Mouse (Mus musculus) lung, postnatal 4 days (tissue): Measurements from ENCODE around the gene Per1.

Experiments
- DNase-seq, 2 experiments: peaks; one replicate each; pipeline ENCODE4 v3.0.0; 2021

Gene Per1

DNA sequence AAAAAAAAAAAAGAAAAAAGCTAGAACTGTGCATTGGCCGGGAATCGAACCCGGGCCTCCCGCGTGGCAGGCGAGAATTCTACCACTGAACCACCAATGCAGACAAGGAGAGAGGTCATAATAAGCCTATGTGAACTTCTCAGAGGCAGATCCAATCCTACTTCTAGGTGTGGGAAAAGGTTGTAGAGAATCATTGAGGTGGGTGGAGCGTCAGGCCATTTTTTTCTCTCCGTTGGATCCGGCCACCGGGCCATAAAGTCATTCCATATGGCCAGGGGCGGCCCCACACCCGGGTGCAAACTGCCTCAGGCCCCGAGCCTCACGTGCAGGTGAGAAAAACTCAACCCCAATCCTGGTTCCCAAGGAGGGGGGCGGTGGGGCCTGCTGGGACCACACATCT, 23.7 kb downstream of the Per1 start:
- DNase-seq = peak; percentile 72 to 91

DNA sequence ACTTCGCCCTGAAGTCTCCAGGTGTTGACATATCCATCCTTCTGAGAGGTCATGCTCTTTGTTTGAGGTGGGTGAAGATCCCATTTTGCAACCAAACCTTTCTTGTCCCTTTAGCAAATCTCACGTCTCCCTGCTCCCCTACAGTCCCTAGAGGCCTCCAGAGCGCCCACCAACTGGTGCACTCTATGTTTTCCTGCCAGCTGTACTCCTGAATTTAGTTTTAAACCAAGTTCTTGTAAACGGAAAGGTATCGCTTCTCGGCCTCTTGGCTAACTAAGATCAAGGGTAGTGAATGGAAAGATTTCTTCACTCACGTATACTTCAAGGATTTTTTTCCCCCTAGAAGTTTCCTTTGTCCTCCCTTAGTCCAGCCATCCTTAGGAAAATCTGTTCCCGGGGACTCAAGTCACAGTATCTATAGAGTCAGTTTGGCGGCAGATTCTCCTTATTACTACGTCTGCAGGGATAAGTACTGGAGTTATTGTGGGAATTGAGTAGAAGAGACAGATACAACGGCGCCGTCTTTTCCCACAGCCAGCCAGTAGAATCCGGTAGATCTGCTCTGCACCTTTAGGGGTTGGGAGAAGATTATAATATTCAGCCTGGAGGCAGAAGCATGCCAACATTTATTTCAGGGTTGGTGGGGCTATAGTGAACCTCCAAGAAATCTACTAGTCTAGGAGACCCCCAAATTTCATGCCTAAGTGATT, 24.6 kb downstream of the Per1 start:
- no peak for DNase-seq

DNA sequence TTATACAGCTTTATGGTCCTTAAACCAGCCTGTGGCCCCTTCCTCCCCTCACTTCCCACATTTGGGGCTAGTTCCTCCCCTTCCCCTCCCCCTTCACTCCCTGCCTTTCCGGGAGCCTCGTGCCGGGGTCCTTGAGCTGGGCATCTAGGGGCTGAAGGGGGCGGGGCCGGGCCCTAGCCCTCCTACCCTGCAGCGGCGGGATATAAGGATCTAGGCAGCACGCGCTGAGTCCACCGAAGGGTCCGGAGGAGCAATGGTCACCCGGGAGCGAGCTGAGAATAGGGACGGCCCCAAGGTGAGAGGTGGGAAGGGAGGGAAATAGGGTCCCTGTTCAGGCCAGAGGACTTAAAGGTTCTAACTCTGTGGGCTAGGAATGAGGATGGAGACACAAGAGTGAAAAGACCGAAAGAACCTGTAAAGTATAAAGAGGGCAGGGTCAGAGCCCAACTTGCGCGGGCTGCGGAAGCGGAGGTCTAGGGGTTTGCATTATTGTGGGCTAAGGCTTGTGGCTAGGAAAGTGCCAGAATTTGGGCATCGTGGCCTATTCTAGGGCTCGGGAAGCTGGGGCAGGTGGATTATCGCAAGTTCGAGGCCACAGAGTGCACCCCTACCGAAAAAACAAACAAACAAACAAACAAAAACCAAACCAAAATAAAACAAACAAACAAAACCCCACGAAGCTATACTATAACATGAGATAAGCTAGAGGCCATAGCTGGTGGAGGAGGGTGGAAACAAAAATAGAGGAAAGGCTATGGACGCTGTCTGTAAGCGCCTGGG, 25.4 kb downstream of the Per1 start, which contains the start of gene Hes7:
Gene Hes7 (plus strand): TSS at position 184 of the 780 bp plus-strand sequence.
- peak in 1 of 2 experiments; percentile 46 for DNase-seq

DNA sequence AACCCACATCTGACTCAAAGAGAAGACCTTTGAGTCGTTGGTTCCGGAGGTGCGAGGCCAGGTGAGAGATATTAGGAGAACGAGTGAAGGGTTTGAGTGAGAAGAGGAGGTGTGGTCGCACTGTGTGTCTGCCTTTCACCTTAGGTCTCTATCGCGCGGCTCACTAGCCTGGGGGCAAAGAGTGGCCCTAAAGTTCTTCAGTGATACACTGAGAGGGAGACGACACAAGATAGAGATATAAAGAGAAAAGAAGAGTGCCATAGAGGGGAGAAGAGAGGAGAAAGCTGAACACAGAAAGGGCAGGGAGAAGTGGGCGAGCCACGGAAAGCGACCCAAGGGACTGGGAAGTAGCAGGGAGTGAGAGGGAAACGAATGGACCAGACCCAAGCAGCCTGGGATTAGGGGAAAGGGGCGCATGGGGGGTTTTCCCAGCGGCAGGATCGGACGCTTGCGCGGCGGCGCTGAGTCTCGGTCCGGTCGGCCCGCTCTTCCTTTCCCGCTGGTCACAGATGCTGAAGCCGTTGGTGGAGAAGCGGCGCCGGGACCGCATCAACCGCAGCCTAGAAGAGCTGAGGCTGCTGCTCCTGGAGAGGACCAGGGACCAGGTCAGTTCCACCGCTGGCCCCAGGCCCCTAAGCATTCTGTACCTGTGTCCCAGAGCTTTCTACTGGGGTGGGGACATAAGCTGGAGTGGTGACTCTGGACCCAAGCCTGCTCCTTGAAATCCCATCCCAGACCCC, 26.2 kb downstream of the Per1 start:
- DNase-seq = peak in 1 of 2 experiments; percentile 45

DNA sequence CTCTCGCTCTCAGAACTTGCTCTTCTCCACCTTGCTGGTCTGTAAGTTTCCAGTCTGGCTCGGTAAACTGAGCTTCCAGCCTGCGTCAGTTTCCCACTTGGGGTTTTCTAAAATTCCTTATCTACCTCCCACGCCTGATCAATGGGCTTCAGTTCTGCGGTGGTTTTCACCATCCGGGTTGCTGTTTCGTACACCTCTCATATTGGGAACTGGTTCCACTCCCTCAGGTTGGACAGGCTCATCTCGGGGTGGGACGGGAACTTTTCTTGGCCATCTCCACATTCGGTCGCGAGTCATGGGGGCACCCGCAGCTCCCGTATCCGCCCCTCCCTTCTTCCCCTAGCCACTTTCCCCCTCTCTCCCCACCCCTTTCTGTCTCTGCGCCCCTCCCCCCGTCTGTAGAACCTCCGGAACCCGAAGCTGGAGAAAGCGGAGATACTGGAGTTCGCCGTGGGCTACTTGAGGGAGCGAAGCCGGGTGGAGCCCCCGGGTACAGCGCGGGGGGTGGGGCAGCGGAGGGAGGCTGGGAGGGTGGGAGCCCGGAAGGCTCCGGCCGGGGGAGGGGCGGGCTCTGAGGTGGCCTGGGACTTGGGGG, 26.8 kb downstream of the Per1 start:
- no peak for DNase-seq

DNA sequence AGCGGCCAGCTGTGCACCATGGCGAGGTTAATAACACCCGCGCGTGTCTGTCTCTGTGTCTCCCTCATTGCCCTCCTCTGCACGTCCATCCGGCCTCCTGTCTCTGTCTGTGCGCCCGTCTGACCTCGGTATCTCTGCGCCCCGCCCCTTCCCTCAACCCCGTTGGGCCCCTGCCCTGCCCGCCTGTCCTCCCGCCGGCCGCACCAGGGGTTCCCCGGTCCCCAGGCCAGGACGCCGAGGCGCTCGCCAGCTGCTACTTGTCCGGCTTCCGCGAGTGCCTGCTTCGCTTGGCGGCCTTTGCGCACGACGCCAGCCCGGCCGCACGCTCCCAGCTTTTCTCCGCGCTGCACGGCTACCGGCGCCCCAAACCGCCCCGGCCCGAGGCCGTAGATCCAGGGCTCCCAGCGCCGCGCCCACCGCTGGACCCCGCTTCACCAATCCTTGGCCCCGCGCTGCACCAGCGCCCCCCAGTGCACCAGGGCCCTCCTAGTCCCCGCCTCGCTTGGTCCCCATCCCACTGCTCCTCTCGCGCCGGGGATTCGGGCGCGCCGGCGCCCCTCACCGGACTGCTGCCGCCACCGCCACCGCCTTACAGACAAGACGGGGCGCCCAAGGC, 27.4 kb downstream of the Per1 start, which contains the start of gene 9130213A22Rik:
Gene 9130213A22Rik (minus strand): TSS at position 254 of the 616 bp plus-strand sequence.
- peak; percentile 94 to 95 for DNase-seq

DNA sequence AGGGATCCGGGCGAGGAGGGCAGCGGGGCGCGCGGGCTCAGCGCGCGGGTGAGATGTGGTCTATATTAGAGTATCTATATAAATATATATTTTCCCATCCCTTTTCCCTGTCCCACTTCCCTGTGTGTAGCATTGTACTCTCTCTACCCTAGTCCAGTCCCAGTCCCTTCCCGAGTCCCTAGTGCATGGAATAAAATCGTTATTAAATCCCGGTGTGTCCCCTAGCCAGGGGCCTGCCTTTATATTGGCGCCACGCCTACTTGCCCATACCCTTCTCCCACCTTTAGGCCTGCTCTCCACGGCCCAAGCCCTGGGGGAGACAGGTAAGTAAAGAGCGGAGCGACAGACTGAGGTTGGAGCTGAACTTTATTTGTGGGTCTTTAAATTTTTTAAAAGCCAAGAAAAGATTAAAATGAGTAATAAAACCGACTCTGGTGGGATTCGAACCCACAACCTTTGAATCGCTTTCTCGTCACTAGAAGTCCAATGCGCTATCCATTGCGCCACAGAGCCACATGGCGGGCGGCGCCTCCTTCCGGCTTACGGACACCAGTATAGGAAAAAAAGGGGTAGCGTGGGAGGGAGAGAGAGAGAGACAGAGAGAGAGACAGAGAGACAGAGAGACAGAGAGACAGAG, 28.2 kb downstream of the Per1 start:
- DNase-seq = peak; percentile 92 to 93

DNA sequence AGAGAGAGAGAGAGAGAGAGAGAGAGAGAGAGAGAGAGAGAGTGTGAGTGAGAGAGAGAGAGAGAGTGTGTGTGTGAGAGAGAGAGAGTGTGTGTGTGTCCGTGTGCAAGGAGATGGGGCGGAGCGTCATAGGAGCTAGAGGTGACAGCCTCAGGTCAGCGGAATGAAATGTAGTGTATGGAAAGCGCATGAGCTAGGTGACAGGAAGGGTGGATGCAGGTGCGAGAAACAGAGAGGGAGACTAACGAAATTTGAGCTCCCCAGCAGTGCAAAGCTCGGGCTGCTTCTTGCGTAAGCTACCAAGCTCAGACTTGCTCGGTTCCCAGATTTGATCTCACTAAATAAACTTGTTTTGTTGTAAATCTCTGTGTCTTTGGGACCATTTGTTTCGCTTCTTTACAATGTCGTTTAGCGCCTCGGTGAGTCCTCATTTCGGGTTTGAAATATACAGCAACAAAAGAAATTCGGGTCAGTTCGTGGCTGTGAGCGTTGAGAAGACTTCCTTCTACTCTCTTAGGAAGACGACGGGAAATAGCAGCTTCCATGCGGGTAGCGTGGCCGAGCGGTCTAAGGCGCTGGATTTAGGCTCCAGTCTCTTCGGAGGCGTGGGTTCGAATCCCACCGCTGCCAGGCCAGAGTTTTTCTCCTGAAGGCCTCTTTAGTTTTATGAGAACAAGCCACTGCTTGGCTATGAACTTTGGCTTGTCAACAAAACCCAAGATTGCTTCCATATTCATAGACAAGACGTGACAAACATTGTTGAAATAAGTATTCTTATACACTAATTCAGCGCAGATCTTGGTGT, 28.9 kb downstream of the Per1 start:
- DNase-seq = peak; percentile 89 to 90

DNA sequence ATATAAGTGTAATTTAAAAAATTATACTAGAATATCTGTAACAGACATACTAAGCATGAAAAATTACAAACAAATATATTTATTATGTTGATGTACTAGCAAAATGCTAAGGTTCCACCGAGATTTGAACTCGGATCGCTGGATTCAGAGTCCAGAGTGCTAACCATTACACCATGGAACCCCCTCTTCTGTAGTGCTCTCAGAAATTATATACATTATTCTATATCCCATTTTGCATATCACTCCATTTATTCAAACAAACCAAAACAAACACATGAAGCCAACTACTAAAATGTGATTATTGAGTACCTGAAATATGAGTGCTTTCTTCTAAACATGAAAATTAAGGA, 29.5 kb downstream of the Per1 start:
- DNase-seq = peak in 1 of 2 experiments; percentile 75

DNA sequence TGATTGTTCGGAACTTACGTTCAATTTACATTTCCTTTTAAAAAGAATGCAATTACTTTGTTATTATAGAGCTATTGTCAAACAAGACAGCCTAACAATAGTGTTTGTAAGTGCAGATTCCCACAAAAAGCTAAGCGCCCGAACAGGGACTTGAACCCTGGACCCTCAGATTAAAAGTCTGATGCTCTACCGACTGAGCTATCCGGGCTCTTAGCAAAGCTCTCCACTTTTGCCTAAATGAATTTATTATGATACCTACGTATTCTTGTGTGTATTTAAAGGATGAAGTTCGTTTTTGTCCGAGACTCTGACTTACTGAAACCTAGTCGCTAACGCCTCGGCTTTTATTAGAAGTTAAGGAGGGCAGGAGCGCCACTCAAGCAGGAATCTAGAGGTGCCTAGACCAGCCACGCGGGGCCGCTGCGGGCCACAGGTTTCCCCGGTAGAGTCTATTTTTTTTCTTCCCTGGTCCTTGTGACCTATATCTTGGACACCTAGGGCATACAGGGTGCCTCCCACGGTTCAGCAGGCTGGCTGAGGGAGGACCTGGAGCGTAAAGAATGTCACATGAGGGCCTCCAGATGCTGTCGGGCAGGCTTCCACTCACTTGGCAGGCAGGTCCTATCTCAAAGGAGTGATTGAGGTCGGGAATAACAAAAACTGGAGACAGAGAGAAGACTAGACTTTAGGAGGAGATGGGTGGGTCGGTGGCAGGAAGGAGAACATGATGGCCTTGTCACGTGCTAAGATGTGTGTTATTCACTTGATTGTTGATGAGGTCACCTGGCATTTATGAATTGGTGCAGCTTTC, 30.2 kb downstream of the Per1 start:
- peak; percentile 84 to 87 for DNase-seq

DNA sequence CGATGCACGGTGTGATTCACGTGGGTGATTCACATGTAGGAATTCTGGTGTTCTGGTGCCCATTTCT, 30.7 kb downstream of the Per1 start, which contains the start of gene Aloxe3:
Gene Aloxe3 (plus strand): TSS at position 45 of the 67 bp plus-strand sequence.
- no peak for DNase-seq

DNA sequence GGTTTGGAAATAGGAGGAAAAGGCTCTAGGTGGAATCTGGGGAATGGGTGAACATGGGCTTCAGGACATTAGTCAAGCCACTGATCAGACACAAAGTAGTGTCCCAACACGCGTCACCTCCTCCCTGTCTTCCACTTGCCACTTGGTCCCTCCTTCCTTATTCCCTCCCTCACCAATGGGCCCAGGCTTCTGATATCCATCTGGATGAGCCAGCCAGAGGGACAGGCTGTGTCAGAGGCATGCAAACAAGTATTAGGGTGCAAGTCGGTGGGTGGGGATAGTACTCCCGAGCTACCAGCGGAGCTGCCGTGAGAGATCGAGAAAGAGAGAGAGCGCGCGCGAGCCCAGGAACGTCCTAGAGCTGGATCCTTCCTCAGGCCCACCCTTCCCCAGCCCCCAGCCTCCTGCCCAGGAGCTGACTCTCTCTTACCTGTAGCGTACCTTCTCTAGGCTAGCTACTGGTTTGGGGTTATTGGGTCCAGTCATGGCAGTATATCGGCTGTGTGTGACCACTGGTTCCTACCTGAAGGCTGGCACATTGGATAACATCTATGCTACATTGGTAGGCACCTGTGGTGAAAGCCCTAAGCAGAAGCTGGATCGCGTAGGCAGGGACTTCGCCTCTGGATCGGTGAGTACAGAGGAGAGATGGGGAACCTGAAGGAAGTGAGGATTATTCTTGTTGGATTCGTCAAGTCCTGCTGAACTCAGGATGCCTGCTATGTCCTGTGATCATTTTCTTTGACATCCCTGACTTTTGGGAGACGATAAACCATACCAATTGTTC, 31.1 kb downstream of the Per1 start:
- peak in 1 of 2 experiments; percentile 23 for DNase-seq

DNA sequence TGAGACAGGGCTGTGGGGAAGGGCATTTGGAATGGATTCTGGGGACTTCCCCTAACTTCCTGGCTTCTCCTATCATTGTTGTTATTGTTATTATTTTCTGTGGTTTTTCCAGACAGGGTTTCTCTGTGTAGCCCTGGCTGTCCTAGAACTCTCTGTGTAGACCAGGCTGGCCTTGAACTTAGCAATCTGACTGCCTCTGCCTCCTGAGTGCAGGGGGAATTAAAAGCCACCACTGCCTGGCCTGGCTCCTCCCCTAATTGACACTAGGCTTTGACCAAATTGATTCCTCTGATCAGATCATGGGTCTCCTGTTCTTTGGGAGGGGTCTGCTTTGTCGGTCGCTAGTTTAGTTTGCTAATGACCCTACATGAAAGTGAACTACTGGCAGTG, 31.7 kb downstream of the Per1 start:
- DNase-seq = no peak

DNA sequence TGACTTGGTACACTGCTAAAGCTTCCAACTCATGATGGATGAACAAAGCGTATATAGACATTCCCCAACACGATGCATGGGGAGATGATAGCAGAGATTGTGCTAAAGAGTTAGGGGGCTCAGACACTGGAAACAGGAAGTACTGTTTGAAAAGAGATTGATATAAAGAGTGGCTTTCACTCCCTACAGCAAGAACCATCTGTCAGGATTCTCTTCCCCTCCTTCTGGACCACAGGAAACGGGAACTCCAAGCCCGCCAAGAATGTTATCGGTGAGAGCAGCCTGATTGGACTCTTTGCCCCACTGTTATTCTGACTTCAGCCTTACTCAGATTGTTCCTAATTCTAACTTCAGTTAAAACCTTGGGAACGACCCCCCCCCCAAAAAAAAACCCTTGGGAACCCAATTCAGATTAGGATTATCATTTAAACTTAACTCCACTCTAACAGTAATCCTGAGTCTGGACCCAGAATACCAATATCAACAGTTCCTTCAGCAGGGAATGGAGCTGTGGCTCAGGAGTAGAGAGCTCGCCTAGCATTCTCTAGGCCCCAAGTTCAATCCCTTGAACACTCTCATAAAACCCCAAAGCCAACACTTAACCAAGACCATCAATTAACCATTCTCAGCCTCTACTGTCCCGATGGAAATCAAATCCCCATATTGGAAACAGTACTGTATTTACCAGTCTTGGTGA, 33.6 kb downstream of the Per1 start:
- DNase-seq = no peak

DNA sequence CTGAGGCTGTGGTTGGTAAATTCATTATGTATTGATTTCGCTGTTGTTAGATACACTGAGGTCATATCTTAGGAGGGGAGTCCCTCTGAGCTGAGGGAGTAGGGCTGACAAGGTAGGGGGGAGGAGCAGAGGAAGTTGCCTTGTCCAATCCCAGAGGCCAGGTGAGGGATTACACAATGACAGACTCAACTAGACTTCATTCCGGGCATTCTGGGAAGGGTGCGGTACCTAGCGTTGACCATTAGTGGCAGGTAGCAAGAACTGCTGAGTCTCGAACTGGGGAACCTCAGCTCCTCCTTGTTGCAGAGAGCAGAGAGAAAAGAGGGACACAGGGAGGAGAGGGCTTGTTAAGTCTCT, 38.5 kb downstream of the Per1 start:
- peak in 1 of 2 experiments; percentile 19 for DNase-seq

DNA sequence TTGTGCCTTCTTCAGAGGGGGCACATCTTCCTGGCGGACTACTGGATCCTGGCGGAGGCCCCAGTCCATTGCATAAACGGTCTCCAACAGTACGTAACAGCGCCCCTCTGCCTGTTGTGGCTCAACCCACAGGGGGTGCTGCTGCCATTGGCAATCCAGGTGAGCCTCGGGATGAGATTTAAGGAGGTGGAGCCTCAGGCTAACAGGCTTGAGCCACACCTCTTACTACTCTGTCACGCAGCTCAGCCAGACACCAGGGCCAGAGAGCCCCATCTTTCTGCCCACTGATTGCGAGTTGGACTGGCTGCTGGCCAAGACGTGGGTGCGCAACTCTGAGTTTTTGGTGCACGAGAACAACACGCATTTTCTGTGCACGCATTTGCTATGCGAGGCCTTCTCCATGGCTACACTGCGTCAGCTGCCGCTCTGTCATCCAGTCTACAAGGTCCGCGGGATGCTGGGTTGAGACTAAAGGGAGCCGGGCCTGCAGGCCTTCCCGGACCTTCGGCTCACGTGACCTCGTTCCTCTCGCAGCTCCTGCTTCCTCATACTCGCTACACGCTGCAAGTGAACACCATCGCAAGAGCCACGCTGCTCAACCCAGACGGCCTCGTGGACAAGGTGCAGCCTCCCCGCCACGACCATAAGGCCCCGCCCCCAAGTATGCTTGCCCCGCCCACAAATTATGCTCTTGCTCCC, 39.1 kb downstream of the Per1 start:
- peak; percentile 71 to 81 for DNase-seq

DNA sequence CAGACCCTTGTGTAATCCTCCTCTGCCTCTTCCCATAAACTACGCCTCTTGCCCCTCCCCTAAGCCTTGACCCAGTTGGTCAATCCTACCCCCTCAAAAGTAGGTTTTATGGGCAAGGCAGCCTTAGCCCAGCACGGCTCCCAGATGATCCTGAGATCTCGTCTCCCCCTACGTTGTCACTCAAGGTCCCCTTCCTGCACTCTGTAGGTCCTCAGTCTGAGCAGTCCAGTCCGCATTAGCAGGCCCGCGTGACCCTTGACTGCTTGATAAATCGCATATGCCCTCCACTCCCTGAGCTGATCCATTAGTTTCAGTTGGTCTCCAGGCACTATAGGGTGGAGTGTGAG, 39.6 kb downstream of the Per1 start:
- DNase-seq = no peak

DNA sequence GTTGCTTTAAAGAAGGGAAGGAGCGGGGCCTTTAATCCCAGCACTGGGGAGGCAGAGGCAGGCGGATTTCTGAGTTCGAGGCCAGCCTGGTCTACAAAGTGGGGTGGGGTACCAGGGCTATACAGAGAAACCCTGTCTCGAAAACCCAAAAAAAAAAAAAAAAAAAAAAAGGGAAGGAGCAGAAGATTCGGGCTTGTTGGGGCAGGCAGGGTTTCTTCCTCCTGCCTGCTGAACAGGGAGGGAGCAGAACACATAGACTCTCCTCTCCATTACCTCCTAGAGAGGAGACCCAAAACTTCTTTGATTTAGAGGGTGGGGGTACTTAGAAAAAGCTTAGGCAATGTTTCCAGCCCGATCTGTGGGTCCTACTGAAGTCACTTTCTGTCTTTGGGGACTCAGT, 40.3 kb downstream of the Per1 start:
- no peak for DNase-seq

DNA sequence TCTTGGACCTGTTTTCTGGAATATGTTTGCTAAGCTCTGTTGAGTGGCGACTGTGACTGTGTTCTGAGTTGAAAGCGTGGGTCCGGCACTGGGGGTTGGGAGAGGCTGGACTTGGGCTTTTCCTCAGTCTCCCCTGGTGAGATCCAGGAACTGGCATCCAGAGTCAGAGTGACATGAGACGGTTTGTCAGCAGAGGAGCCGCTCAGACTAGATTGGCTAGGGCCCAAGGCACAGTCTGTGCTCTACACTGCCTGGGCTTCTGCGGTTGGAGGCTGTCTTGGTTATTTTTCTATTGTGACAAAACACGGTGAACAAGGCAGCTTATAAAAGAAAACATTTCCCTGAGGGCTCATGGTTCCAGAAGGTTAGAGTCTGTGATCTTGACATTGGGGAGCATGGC, 52.5 kb downstream of the Per1 start:
- no peak for DNase-seq
